Mouse (Mus musculus) C2C12 (cell line): ENCODE measurements around the gene Tanc1. TPM values are rescaled to one million over a fixed set of nuclear protein-coding genes. Genes with fewer than 3 reads are reported as not detected.

ENCODE experiments used
- H3K27me3 ChIP-seq: one replicate; pipeline ENCODE4 v1.6.1; 2011; ENCODE audit not compliant: control insufficient read depth, insufficient read depth, insufficient read length
- H3K36me3 ChIP-seq: one replicate; pipeline ENCODE4 v1.6.1; 2011; ENCODE audit not compliant: control insufficient read depth, insufficient read depth
- H3K4me3 ChIP-seq: one replicate; pipeline ENCODE4 v1.5.1; 2011; ENCODE audit warnings: mild to moderate bottlenecking, control low read depth; ENCODE audit not compliant: poor library complexity, insufficient read depth, severe bottlenecking
- H3K79me2 ChIP-seq: one replicate; pipeline ENCODE4 v1.6.1; 2011; ENCODE audit not compliant: control insufficient read depth, insufficient read depth
- H3K79me3 ChIP-seq: one replicate; pipeline ENCODE4 v1.6.1; 2011; ENCODE audit warnings: low read depth, control low read depth
- H3ac ChIP-seq: one replicate; pipeline ENCODE3; 2011; ENCODE audit warnings: low read depth; ENCODE audit not compliant: control insufficient read depth, insufficient read length
- CEBPB ChIP-seq: IDR thresholded peaks from one replicate; pipeline ENCODE4 v1.6.1; 2011; ENCODE audit warnings: low read depth, mild to moderate bottlenecking, control low read depth, moderate library complexity
- CTCF ChIP-seq: IDR thresholded peaks from one replicate; pipeline ENCODE4 v1.5.1; 2011; ENCODE audit not compliant: control insufficient read depth, insufficient read depth, insufficient read length
- FOSL1 ChIP-seq: IDR thresholded peaks from one replicate; pipeline ENCODE4 v1.8.0; 2011; ENCODE audit warnings: mild to moderate bottlenecking, low read length; ENCODE audit not compliant: poor library complexity, insufficient read depth, severe bottlenecking
- MAX ChIP-seq: IDR thresholded peaks from one replicate; pipeline ENCODE4 v1.6.1; 2011; ENCODE audit warnings: mild to moderate bottlenecking, control low read depth
- MYOD1 ChIP-seq: IDR thresholded peaks from one replicate; pipeline ENCODE4 v1.6.1; 2011; ENCODE audit warnings: low read depth; ENCODE audit not compliant: control insufficient read depth, insufficient read length
- MYOG ChIP-seq: IDR thresholded peaks from one replicate; pipeline ENCODE4 v1.6.1; 2011; ENCODE audit not compliant: control insufficient read depth, insufficient read length; ENCODE audit errors: extremely low read depth
- USF1 ChIP-seq: IDR thresholded peaks from one replicate; pipeline ENCODE4 v1.6.1; 2011; ENCODE audit warnings: low read depth, mild to moderate bottlenecking, control low read depth, moderate library complexity
- polyA plus RNA-seq: library from polyadenylated mRNA; unstranded; fragments of >200 nt; fragmentation: generic; extraction: Trizol; gene quantifications from one replicate; pipeline ENCODE4 v1.2.1, GENCODE M21; 2012; ENCODE audit warnings: missing spikeins

Gene Tanc1
- polyA plus RNA-seq, 1 experiment = 24.9 TPM

- TF ChIP-seq MYOG = no peak
- TF ChIP-seq CEBPB = no peak
- TF ChIP-seq MYOD1 = no peak
- TF ChIP-seq MAX = no peak
- no peak for TF ChIP-seq FOSL1
- TF ChIP-seq CTCF = no peak
- TF ChIP-seq USF1 = no peak
- peaks cover 21% of the 10 kb centered on the region for H3K79me3 ChIP-seq
- peaks cover 16% of the 10 kb centered on the region for H3K36me3 ChIP-seq
- no peak overlapping the region for H3K4me3 ChIP-seq
- H3K79me2 ChIP-seq = peaks cover 96% of the 10 kb centered on the region
- no peak overlapping the region for H3ac ChIP-seq
- no peaks in the 10 kb centered on the region for H3K27me3 ChIP-seq
These were observed 104.6 kb downstream of the Tanc1 start for GRCm38 (mm10) chr2:59716461-59716860.

DNA sequence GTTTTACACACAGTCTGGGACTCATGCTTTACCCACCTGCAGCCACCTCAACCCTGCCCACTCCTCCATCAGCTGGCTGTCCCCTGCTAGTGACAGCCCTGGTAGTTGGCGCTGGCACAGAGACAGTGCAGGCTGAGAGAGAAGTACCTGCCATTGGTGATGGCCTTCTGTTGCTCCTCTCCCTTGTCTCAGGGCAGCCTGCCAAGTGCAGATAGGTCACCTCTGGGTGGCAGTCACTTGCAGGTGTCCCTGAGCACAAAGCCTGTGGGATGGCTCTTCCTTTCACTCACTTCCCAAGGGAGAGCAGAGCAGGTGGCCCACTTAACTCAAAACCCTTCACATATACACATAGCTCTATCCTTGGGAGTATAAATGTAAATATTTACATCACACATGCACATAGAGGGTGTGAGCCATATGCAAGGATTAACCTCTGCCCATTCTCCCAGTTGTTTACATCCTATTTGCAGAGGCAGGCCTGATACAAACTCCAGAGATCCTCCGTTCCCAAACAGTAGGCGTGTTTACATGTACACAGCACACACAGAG lies 106.0 kb downstream of the Tanc1 start:
- no peak for TF ChIP-seq MYOG
- no peak for TF ChIP-seq MAX
- no peak for TF ChIP-seq MYOD1
- TF ChIP-seq USF1 = no peak
- TF ChIP-seq CEBPB = no peak
- TF ChIP-seq CTCF = no peak
- no peak for TF ChIP-seq FOSL1
- H3K36me3 ChIP-seq = peaks cover 22% of the 10 kb centered on the region
- H3ac ChIP-seq = no peak overlapping the region
- H3K27me3 ChIP-seq = no peaks in the 10 kb centered on the region
- peaks cover 97% of the 10 kb centered on the region for H3K79me2 ChIP-seq
- H3K4me3 ChIP-seq = no peak overlapping the region
- H3K79me3 ChIP-seq = peaks cover 23% of the 10 kb centered on the region

DNA sequence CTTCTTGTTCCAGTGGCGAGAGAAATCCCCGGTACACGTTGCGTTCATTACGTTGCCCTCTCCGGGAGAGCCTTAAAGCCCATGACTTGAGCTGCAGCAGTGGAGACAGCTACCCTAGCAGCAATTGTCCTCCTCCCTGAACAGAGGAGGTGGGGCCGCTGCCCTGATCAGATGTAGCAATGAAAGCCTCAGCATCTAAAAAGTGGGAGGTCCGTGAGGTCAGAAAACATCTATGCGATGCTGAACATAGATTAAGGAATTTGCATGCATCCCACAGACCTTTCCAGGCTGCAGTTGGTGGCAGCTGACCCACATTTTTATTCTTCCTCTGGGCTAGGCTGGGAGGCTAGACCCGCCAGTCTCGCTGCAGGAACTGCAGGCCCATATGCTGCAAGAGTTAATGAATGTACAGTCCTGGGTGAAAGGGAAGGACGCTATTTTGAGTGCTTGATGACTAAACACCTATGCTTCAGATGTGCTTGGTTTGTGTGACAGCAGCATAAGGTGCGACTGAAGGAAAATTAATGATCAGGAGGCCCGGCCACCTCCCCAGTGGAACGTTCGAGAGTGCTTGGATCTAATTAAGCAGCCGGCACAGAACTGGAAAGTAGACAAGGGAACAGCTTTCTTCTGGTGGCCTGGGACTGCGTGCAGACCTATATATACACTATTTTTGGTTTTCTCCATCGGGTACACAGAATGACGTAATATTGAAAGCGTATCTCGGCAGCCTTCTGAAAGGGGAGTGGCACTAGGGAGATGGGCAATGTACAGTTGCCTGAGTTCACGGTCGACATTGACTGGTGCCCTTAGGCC lies 107.0 kb downstream of the Tanc1 start:
- Histone ChIP-seq H3K36me3 (peaks cover 22% of the 10 kb centered on the region), H3K4me3 (no peak overlapping the region), H3K27me3 (no peaks in the 10 kb centered on the region), H3K79me2 (peaks cover 91% of the 10 kb centered on the region), H3ac (no peak overlapping the region), H3K79me3 (peaks cover 20% of the 10 kb centered on the region)
- TF ChIP-seq MYOG = no peak
- no peak for TF ChIP-seq USF1
- TF ChIP-seq CEBPB = no peak
- no peak for TF ChIP-seq CTCF
- no peak for TF ChIP-seq MAX
- TF ChIP-seq FOSL1 = no peak
- TF ChIP-seq MYOD1 = no peak

GRCm38 (mm10) chr2:59719831-59720230 lies 108.0 kb downstream of the Tanc1 start:
- Histone ChIP-seq H3K79me2 (peaks cover 86% of the 10 kb centered on the region), H3K27me3 (no peaks in the 10 kb centered on the region), H3ac (no peak overlapping the region), H3K79me3 (peaks cover 19% of the 10 kb centered on the region), H3K4me3 (no peak overlapping the region), H3K36me3 (peaks cover 27% of the 10 kb centered on the region)
- TF ChIP-seq MYOD1 (no peak), MAX (no peak), FOSL1 (no peak), CTCF (no peak), CEBPB (no peak), MYOG (no peak), USF1 (no peak)

DNA sequence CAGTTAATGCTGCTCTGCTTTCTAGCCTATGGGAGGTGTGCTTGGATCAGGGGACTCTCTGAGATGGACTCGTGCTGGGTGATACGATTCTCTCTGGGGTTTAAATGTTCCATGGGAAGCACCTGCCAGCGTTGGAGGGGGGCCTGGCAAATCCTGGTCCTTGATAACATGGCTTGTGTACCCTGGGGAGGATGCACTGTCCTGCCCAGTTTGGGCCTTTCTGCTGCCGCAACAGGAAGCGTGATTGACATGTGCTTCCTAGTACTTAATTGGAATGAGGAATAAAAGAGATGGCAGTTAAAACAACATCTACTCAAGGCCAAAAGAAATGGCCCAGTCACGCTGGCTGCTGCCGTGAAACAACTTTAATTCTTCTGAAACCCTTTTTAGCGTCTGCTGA lies 109.3 kb downstream of the Tanc1 start:
- H3K4me3 ChIP-seq = no peak overlapping the region
- no peaks in the 10 kb centered on the region for H3K27me3 ChIP-seq
- H3K79me2 ChIP-seq = peaks cover 74% of the 10 kb centered on the region
- H3K36me3 ChIP-seq = peaks cover 20% of the 10 kb centered on the region
- no peak overlapping the region for H3ac ChIP-seq
- H3K79me3 ChIP-seq = peaks cover 15% of the 10 kb centered on the region
- TF ChIP-seq USF1 (no peak), MYOG (no peak), CEBPB (no peak), FOSL1 (no peak), MAX (no peak)
